Mouse (Mus musculus) heart, postnatal 36 days (tissue): ENCODE measurements around the gene 7420426K07Rik. TPM values are rescaled to one million over a fixed set of nuclear protein-coding genes. Genes with fewer than 3 reads are reported as not detected.

Source experiments
- DNase-seq, 2 experiments: peaks; one replicate each; pipeline ENCODE4 v3.0.0; 2021 to 2022
- intact Hi-C: fragments of 180-260 bp; cut with DNase I; formaldehyde crosslinking; loops from one replicate; pipeline ENCODE4 v1.15.1; 2025
- total RNA-seq, 2 experiments: library from RNA; stranded (reverse); gene quantifications; 2 replicates each; pipeline ENCODE4 v1.2.3; 2021

The 7420426K07Rik gene
- not detected for total RNA-seq

DNA sequence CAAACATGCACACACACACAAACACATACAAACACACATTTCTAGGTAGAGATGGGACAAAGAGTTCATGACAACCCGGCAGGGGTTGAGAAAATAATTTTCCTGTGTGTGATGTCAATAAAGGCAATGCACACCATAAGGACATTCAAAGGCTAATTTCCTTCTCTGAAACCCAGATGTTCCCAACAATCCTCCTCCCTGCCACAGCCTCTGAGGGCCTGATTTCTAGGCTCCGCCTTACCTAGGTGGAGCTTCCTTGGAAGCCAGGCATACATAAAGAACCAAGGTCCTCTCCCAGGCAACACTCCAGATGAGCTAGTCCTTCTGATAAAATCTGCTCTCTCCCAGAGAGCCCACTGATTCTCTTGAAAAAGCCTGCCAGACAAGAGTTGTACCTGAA is at the start of gene 7420426K07Rik:
Gene 7420426K07Rik (plus strand): TSS at position 301 of the 400 bp plus-strand sequence.
- intact Hi-C loops, result no loop called here
- no peak for DNase-seq

DNA sequence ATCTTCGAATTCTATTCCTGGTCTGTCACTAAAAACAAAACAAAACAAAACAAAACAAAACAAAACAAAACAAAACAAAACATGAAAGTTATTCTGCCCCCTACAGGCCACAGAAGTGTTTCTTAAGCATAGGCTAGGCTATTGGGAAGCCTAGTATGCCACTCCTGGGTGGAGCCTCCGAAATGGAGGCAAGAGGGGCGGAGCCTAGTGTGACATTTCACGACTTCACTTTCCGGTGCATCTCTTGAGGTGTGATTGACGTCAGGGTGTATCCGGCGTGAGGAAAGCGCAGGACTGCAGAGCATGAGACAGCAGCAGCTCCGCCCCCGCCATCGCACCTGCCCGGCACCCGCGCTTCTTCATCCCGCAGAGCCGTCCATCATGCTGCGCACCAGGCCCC is 46.7 kb upstream of the 7420426K07Rik start, which contains the start of gene Prr23a2:
Gene Prr23a2 (plus strand): TSS at position 285 of the 400 bp plus-strand sequence.
- intact Hi-C loops, result no loop called here

DNA sequence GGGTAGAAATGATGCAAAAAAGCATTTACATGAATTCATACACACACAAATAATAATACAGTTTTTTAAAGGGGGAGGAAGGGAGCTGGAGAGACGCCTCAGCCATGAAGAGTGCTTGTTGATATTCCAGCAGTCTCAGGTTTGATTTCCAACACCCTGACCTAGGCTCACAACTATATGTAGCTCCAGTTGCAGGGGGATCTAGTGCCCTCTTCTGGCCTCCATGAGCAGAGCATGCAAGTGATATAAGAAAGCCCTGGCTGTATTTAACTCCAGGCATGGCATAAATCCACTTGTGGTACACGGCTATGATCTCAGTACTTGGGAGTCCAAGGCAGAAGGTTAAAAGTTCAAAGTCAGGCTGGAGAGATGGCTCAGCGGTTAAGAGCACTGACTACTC is 39.5 kb upstream of the 7420426K07Rik start:
- no peak for DNase-seq
- intact Hi-C loops, result no loop called here

More for the DNA sequence above, 46.7 kb upstream of the 7420426K07Rik start, which contains the start of gene Prr23a2:
- DNase-seq, result no peak

DNA sequence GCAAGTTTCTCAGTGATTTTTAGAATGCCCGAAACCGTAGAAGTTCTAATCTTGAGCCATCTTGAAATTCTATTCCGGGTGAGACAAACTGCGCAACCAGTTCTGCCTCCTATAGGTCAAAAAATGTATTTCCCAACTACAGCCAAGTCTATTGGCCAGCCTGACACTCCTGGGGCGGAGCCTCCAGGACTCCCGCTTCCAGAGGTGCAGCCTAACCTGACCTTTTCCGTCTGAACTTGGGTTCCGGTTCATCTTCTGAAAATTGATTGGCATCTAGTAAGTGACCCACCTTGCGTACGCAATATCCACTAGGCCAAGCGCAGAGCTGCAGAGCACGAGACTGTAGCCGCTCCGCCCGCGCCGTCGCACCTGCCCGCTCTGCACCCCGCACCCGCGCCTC is 38.3 kb upstream of the 7420426K07Rik start, which contains the start of gene Prr23a3:
Gene Prr23a3 (plus strand): TSS at position 197 of the 400 bp plus-strand sequence.
- DNase-seq, result no peak
- intact Hi-C loops, result no loop called here

DNA sequence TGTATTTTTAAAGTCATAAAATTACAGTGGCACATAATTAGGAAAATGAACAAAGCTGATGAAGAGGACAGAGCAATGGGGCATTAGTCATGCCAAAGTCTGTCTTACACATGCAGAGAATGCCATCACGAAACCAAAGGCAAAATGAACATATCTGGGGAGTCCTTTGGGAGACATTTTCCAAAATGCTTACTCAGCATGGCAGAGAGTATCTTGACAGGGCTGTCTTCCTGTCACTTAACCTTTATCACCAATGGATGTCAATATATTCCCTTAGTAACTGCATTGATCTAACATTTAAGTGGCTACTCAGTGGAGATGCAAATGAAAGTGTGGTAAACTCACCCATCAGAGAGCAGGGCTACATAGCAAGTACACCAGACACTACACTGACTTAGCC is 1.4 kb upstream of the 7420426K07Rik start:
- no peak for DNase-seq
- intact Hi-C loops, result no loop called here

DNA sequence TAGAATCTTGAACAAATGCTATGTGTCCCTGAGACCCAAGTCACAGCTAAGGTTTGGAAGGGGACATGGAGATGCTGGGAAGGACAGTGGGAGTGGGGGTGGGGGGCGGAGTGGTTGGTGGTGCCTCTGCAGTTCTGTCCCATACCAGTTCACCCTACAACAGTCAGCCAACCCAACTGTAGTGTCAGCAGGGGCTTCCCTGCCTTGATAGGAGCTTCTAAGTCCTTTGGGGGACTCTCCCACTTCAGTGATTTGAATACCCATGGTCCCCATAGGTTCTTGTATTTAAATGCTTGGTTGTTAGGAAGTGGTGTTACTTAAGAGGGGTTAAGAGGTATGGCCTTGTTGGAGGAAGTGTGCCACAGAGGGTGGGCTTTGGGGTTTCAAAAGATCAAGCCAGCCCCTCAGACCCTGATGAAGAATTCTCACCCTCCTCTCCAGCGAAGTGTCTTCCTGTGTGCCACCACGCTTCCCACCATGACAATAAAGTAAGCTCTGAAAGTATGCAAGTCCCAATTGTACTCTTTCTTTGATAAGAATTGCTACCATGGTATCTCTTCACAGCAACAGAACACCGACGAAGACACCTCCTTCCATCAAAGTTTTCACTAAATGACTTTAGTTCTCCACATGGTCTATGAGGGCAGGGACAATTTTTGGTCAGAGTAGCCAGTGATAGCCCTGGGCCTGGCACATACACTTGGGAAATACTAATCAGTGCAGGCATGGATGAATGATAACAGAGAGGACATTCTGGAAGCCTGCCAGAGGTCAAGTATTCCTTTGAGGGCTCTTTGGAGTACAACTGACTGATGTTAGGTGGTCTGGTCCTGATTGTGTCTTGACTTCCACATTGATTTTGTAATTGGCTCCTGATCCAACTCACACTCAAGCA is 18.0 kb downstream of the 7420426K07Rik start:
- DNase-seq, result no peak
- intact Hi-C loops, result no loop called here

DNA sequence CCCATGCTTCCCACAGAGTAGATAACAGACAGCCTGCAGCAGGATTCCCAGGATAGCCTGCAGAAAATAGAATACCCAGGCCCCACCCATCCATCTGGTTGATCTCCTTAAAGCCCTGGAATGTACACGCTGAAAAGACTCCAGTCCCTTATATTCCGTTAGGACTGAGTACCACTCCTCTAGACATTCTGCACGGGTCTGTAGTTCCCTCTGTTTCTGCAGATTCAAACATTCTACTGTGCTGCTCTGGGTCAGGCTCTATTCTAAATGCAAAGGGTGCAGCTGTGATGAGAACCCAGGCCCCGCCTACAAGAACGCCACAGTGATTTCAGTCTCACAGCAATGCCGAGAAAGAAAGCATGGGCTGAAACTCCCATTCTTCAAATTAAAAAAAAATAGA is 20.2 kb downstream of the 7420426K07Rik start:
- no peak for DNase-seq
- intact Hi-C loops, result no loop called here

DNA sequence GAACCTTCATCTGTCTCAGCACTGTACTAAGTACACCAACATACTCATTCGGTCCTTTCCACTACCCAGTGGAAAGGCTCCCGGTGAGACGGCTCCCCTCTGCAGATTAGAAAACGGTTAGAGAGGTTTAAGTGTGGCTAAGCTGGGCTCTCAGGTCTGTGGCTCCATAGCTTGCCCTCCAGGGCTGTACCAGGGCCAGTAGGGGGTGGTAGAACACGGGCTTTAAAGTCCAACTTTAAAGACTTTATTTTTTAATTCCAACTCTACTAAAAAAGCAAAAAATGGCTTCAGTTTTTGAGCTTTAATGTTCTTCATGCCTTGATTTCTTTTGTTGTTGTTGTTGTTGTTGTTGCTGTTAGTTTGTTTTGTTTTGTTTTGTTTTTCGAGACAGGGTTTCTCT is 21.3 kb downstream of the 7420426K07Rik start:
- intact Hi-C loops, result no loop called here
- DNase-seq, result no peak

DNA sequence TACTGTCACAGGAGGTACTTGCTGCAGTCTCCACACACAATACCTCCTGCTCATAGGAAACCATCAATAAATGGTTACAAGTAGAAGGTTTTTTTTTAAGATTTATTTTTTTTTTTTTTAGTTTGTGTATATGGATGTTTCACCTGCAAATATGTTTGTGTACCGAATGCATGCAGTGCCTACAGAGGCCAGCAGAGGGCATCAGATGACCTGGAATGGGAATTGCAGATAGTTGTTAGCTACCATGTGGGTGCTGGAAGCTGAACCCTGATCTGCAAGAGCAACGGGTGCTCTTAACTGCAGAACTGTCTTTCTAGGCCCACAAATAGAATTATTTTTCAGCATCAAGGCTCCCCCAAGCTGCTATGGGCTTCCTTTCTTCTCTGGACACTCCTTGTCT is 26.6 kb downstream of the 7420426K07Rik start:
- intact Hi-C loops, result no loop called here
- no peak for DNase-seq

DNA sequence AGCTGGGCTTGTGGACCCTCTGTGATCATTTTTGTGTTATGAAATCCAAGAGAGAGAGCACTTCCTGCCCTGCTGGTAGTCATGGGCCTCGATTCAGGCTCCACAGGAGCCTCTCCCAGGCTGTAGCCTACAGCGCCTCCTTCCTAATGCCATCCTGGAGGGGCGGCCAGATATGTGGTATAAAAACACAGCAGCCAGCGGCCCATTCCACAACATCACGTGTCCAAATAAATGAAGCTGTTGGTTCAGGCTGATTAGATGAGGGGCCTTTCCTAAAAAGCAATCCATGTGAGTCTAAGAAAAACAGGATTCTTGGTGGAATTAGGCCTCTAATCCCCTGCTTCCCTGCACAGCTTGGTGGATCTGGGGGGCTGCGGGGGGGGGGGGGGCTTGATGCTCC is 30.0 kb downstream of the 7420426K07Rik start:
- no peak for DNase-seq
- intact Hi-C loops, result no loop called here

DNA sequence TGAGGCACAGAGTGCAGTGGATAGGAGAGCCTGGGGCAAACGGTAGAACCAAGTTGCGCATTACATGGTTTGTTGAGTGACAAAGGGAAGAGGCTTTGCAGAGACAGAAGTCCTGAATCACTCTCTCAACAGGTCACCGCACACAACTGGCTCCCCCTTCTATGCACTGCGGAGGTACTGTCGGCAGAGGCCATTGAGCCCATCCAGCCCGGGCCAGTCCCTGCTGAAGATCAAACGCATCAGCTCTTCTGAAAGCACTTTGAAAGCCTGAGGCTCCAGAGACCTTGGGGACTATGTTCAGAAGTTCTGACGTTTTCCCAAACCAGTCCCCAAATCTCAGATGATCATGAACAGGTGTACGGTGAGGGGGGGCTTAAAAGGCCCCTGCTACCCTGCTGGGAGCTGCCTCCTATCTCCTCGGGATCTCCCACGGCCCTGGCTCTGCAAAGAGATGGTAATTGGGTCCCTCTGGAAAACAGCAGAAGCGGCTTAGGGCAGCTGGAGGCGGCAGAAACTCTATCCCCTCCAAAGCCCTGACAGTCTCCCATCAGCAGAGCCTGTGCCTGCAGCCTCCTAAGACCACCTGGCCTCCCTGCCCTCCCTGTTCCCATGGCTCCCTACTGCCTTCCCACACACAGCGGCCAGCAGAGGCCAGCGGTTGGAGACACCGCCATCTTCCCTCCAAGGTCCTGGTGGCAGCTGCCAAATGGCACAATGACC is 32.4 kb downstream of the 7420426K07Rik start:
- intact Hi-C loops, result no loop called here

DNA sequence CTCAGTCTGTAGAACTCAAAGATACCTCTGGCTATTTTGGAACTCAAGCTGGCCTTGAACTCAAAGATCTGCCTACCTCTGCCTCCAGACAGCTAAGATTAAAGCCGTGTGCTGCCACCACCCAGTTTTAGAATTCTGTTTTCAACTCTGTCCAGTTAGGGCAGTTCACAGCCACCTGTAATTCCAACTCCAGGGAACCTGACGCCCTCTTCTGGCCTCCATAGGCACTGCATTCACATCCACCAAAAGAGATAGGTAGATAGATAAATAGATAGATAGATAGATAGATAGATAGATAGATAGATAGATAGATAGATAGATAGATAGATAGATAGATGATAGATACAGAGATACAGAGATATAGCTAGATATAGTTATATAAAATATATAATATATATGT is 36.4 kb downstream of the 7420426K07Rik start:
- intact Hi-C loops, result loop anchor here (2.0 kb wide), 1 partner anchor 324 kb away; no protein-coding TSS in a partner anchor
- no peak for DNase-seq

More for the DNA sequence above, 32.4 kb downstream of the 7420426K07Rik start:
- DNase-seq, result no peak

DNA sequence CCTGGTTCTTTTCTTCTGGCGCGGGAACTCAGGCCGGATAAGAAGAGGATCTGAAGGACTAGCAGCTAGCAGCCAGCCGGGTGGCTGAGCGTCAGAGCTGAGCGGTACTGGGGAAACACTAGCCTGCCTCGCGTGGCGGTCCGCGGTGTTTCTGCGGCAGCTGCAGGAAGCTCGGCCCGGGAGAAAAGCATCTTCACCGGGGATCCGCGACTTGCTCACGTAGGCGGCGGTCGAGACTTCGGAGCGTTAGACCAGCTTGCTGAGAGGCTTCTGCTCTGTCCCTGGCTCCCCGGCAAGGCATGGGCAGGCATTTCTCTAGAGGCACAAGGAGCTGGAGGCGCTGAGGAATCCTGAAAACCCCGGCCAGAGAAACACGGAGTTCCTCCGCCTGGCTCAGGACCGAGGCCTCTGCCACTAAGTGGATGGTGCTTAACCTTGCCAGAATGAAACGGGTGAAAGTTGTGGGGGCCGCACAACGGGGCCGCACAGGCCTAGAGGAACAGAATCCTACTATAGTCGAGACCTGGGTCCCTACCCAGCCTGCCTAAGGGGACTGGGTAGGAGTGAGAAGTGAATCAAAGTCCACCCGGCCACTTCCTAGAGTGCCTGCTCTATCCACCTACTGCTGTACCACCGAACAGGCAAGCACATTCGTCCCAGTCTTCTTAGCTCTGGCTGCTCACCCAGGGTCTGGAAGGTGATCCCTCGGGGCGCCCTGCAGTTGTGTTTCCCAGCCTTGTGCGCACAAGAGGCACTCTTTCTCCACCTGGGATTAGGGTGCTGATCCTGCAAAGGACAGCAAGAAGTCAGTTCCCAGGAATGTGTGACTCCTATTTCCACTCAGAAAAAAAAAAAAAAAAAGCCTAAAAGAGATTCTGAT is 49.5 kb downstream of the 7420426K07Rik start:
- intact Hi-C loops, result no loop called here
- no peak for DNase-seq

DNA sequence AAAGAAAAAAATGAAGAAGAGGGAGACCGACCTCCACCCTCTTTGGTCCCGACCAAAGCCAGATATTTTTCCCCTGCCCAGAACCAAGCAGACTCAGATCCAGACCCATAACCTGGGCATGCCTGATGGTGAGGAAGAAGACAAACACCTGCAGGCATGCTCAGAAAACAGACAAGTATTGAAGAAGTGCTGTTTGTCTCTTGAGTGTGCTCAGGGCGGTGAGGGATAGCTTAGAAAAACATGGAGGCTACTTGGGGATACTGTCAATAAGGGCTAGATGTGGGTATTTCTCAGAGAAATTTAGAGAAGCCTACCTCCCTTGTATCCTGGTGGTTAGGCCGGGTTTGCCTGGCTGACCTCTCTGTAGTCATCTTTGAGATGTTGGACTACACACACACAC is 50.4 kb downstream of the 7420426K07Rik start:
- no peak for DNase-seq
- intact Hi-C loops, result no loop called here

DNA sequence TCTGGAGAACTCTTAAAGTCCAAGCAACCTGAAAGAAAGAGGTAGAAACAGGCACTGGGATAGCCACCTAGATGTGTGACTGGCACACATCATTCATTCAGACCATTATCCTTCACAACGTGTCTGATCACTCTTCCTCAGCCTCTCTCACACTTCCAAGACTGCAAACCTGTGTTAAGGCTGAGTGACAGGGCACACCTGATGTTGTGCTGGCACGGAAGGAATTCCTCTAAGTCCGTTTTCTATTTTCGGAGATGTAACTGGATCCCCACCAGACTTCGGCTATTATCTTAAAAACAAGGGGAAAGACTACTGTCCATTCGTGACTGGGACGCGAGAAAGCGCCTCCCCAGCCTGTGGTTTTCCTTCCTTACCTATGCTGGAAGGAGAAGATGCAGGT is 50.9 kb downstream of the 7420426K07Rik start:
- DNase-seq, result no peak
- intact Hi-C loops, result no loop called here

Other genes starting within 250 kb of the 7420426K07Rik start
- gene Prr23a1, start 60.6 kb upstream of the 7420426K07Rik start, total RNA-seq, result not detected
- not detected for gene Prr23a2, start 46.6 kb upstream of the 7420426K07Rik start, total RNA-seq
- not detected for gene Prr23a3, start 38.4 kb upstream of the 7420426K07Rik start, total RNA-seq
- gene Foxl2, start 52.2 kb downstream of the 7420426K07Rik start, total RNA-seq, result not detected
- 1 to 10 TPM; 5.1 to 6.7 TPM for gene Faim, start 83.3 kb downstream of the 7420426K07Rik start, total RNA-seq
- not detected for gene Gm1123, start 132.6 kb downstream of the 7420426K07Rik start, total RNA-seq
- gene Pik3cb, start 237.5 kb downstream of the 7420426K07Rik start, total RNA-seq, result 10 to 100 TPM; 10.8 to 11.6 TPM